Mouse (Mus musculus): ENCODE results near the gene Olfr512. TPM values are rescaled to one million over a fixed set of nuclear protein-coding genes. Genes with fewer than 3 reads are reported as not detected.

Olfr512 gene
- polyA plus RNA-seq (2017; shearing (Covaris generic)), result not detected

DNA sequence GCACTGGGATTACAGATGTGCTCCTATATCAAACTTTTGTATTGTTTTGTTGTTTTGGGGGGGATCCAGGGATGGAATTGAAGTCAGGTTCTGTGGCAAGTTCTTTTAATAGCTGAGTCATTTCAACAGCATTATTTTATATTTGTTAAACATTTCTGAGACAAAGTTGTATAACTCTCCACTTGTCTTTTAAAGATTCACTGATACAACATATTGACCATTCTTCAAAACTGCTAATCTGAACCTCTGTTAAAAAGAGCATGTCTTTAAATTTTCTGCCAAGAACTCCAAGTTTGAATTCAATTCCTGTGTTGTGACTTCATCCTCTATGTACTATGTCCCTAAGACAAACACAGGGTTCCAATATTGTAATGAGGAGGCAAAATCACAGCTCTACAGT is at the start of gene Olfr512:
TSS of gene Olfr512 (plus strand) at position 301 of the 400 bp plus-strand sequence.

GRCm38 (mm10) chr7:108666118-108666517 is 47.0 kb upstream of the Olfr512 start, which contains the start of gene Olfr510:
Gene Olfr510 (plus strand): TSS chr7:108666418.

DNA sequence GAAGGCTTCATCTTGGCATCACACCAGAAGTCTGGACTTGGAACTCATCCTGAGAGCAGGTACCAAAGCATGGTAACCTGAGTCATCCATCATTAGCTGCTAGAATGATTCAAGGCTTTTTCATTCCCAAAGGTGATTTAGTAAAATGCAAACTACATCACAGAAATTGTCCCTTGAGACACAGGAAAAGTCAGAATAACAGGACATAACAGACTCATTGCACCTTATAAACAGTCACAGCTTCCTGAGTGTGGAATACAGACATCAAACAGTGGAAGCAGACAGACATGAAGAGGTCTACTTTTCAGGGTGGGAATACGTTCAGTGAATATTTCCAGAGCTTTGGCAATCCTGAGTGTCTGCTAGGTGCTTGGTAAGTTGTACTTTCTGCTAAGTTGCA is 37.6 kb downstream of the Olfr512 start, which contains the start of gene Olfr513:
TSS of gene Olfr513 (plus strand) at position 301 of the 400 bp plus-strand sequence.

Other genes starting within 250 kb of the Olfr512 start
- not detected for gene Olfr498, start 248.0 kb upstream of the Olfr512 start, polyA plus RNA-seq (2017; shearing (Covaris generic))
- 0.20 TPM for gene Olfr502, start 188.3 kb upstream of the Olfr512 start, polyA plus RNA-seq (2017; shearing (Covaris generic))
- not detected for gene Olfr503, start 168.8 kb upstream of the Olfr512 start, polyA plus RNA-seq (2017; shearing (Covaris generic))
- gene Olfr504, start 147.5 kb upstream of the Olfr512 start, polyA plus RNA-seq (2017; shearing (Covaris generic)), result not detected
- gene Olfr506, start 102.5 kb upstream of the Olfr512 start, polyA plus RNA-seq (2017; shearing (Covaris generic)), result not detected
- not detected for gene Olfr507, start 91.5 kb upstream of the Olfr512 start, polyA plus RNA-seq (2017; shearing (Covaris generic))
- gene Olfr508, start 83.3 kb upstream of the Olfr512 start, polyA plus RNA-seq (2017; shearing (Covaris generic)), result not detected
- gene Olfr509, start 61.4 kb upstream of the Olfr512 start, polyA plus RNA-seq (2017; shearing (Covaris generic)), result not detected
- gene Olfr510, start 46.9 kb upstream of the Olfr512 start, polyA plus RNA-seq (2017; shearing (Covaris generic)), result not detected
- not detected for gene Olfr513, start 37.7 kb downstream of the Olfr512 start, polyA plus RNA-seq (2017; shearing (Covaris generic))
- not detected for gene Olfr514, start 112.7 kb downstream of the Olfr512 start, polyA plus RNA-seq (2017; shearing (Covaris generic))
- gene Olfr516, start 137.2 kb downstream of the Olfr512 start, polyA plus RNA-seq (2017; shearing (Covaris generic)), result not detected
- gene Olfr517, start 159.1 kb downstream of the Olfr512 start, polyA plus RNA-seq (2017; shearing (Covaris generic)), result not detected
- gene Olfr518, start 171.7 kb downstream of the Olfr512 start, polyA plus RNA-seq (2017; shearing (Covaris generic)), result 0.26 TPM
- not detected for gene Olfr519, start 181.1 kb downstream of the Olfr512 start, polyA plus RNA-seq (2017; shearing (Covaris generic))
- gene Nlrp10, start 216.9 kb downstream of the Olfr512 start, polyA plus RNA-seq (2017; shearing (Covaris generic)), result 0.22 TPM
- 174 TPM for gene Eif3f, start 221.1 kb downstream of the Olfr512 start, polyA plus RNA-seq (2017; shearing (Covaris generic))
- 2.5 TPM for gene Tub, start 237.0 kb downstream of the Olfr512 start, polyA plus RNA-seq (2017; shearing (Covaris generic))